Mouse (Mus musculus): ENCODE measurements around the gene Jmy.

DNA sequence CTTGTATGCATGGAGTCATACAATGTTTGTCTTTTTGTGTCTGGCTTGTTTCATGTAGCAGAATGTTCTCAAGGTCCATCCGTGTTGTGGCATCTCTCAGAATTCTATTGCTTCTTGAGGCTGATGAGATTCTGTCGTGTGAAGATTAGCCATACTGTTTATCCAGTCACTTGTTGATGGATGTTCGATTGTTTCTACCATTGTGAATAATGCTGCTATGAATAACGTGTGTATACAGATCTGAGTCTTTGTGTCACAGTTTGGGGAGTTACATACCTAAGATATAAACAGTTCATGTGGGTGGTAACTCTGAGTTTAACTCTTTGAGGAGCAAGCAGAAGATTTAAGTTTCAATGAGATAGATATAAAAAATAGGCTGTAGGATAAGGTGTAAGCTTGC, 89.3 kb downstream of the Jmy start:
- TF ChIP-seq CTCF (conservative IDR thresholded peaks at IDR 0.05; ENCODE audit: low read length) (no peak), POU5F1 (IDR thresholded peaks at IDR 0.05; ENCODE audit: borderline replicate concordance, low read length) (no peak), NANOG (IDR thresholded peaks at IDR 0.05; ENCODE audit: borderline replicate concordance, low read length) (no peak)
